Mouse (Mus musculus) CD4-positive, CD25-positive, alpha-beta regulatory T cell, adult 2 months (primary cell): Measurements from ENCODE around the gene Spred2.
A peak's percentile ranks its signal among the peaks of the same experiment; 100 is the strongest.

ENCODE experiments used
- DNase-seq: peaks from one replicate; pipeline ENCODE4 v3.0.0-alpha.2; 2012; ENCODE audit warnings: low read depth, low spot score

Spred2 gene

GRCm38 (mm10) chr11:19952963-19953362 is 28.8 kb downstream of the Spred2 start:
- no peak for DNase-seq

- DNase-seq, result no peak
Observed at GRCm38 (mm10) chr11:19953919-19954318, 29.7 kb downstream of the Spred2 start.

DNA sequence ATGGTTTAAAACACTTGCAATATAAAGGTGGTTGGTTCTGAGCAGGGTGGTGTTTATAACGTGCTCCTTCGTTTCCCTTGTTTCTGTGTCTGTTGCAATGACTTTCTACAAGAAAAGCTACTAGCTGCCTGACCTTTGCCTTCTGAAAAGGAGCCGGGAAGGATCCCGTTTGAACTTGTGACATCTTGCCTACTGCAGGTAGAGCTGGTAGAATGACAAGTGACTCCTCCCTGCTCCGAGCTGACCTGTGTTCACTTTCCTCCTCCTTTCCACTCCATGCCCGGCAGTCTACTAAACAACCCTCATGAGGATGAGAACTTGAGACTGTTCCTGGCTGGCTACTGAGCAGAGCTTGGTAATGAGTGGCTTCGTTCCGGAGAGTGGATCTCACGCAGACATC is 30.9 kb downstream of the Spred2 start:
- no peak for DNase-seq

- no peak for DNase-seq
Observed at GRCm38 (mm10) chr11:19955701-19956100, 31.5 kb downstream of the Spred2 start.

GRCm38 (mm10) chr11:19959006-19959405 is 34.8 kb downstream of the Spred2 start:
- DNase-seq, result no peak

DNA sequence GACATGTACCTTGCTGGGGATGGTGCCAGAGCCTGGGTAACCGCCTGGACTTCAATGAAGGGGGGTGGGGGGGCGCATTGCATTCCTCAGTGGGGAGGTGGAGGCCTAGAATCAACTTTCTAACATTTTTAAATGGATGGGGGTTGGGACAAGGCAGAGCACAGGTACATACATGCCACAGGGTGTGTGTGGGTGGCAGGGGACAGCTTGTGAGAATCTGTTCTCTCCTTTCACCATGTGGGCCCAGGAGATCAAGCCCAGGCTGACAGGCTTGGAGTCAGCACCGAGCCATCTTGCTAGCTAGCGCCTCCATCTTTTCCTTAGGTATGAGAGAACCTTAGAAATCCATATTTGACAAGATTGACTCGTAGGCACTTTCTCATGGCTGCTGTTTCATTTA is 35.7 kb downstream of the Spred2 start:
- no peak for DNase-seq

DNA sequence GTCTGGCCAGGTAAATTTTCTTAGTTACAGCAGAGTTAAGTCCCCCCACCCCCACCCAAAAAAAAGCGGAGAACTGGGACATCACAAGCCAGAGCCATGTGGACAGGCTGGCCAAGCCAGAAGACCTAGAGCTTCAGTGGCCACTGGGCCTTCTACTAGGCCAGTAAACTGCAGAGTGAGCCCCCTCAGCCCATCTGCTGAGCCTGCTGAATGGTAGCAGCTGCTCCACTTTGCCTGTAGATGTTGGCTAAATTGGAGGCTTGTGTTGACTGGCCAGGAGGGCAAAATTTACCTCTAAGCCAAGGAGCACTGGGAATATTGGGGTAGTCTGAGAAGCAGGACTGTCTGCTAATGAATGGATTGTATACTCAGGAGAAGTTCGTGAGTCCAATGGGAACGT is 36.4 kb downstream of the Spred2 start:
- DNase-seq, result no peak

GRCm38 (mm10) chr11:19961088-19961487 is 36.9 kb downstream of the Spred2 start:
- DNase-seq, result no peak

DNA sequence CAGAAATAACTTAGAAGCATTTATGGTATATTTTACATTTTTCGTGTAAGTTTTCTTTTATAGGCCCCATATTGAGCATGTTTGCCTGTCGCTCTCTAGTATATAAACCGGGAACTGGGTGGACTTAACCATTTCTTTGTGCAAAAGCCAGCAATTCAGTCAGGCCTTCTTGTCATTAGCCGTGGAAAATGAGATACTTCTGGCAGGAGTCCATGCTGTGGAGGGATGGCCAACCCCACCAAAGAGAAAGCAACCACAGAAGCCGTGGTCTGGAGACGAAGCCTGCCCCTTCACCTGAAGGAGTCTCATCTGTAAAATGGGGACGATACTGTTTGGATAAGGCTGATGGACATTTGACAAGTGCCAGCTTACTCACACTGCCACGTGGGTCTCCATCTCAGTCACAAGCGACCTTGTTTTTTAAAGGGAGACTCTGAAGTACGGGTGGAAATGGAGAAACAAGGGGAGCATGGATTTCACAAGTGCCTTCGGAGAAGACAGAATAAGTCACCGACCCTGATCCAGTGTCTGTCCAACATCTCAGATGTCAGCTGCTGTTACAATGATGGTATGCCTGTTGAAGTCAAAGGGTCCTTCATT is 37.7 kb downstream of the Spred2 start:
- DNase-seq, result no peak

DNA sequence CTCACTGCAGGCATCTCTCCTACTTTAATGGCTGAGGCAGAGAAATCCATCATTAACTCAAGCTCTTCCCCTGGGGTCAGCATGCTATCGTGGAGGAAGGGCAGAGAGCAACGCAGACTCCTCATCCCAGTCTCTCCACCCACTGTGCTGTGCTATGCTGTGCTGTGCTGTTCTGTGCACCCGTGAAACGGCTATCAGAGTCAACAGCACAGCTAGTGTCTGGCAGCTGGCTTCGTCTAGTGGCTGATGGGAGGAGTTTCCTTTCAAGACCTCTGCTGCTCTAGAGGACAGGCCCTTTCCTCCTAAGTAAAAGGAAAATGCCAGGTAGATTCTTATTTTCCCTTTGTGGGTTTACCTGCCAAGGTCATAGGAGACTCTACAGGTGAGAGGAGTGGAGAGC is 38.6 kb downstream of the Spred2 start:
- DNase-seq, result peak; percentile 65

GRCm38 (mm10) chr11:19963717-19964141 is 39.6 kb downstream of the Spred2 start:
- DNase-seq, result peak; percentile 53

GRCm38 (mm10) chr11:19964333-19964732 is 40.2 kb downstream of the Spred2 start:
- DNase-seq, result no peak

GRCm38 (mm10) chr11:19965037-19965611 is 40.9 kb downstream of the Spred2 start:
- DNase-seq, result peak; percentile 40

DNA sequence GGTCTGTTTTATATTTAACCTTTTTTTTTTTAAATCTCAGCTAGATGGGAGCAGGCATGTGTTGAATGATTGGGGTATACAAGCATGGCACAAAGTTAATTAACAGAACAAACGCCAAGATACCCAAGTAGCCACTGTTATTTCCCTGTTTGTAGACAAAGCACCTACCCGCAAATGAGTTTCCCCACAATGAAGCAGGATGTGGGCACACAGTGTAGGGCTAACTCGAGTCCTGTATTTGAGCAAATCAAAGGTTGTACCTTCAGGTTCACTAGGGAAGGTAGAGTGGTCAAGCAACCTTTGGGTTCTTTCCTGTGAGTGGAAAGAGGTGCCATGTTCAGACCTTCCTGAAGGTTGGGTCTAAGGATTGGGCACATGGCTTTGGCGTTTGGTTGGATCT is 41.5 kb downstream of the Spred2 start:
- peak; percentile 41 for DNase-seq

GRCm38 (mm10) chr11:19966294-19966693 is 42.1 kb downstream of the Spred2 start:
- DNase-seq, result no peak

DNA sequence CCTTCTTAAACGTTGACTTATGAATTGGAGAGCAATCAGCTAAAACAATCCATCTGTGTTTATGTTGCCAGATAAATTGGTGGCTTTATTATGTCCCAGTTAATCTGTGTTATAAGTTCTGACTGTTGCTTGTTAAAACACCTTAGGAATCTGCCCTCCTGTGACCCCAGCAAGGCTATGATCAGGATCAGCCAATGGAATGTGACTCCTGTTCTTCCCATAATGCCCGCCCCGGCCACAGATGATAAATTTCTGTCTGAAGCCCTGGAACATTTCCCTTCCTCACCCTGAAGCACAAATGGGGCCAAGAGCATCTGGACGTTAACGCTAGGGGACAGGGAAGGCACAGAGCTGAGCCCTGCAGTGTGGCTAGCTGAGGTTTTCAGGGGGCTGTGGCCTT is 45.4 kb downstream of the Spred2 start:
- DNase-seq, result no peak

DNA sequence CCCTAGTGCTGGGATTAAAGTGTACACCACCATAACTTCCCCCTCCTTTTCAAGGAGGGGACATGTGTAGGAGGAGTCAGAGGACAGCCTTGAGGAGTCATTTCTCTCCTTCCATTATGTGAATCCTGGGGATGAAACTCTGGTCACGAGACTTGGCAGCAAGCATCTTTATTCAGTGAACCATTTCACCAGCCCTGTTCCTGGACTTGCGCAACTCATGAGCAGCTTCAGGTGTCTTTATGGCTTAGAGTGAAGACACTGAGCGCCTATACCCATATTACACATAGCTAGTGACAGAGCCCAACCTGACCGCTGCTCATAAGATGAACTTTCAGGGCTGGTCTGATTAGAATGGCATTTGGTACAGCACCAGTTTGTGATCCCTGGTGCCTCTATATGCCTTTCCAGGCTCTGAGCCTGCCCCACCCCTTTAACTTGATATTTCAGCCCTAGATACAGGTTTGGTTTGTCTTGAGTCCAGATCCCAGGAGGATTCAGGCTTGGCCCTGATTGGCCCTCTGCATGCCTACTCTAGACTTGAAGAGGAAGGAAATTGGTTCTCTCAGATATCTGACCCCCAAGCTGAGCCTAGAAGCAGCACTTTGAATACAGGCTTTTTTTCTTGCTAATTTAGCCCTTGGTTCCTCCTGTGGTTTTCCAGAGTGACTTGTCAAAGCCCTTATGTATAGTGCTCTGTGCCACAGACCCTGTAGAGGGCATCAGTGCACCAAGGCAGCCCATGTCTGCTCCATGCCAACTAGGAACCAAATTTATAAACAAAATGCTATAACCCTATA is 48.0 kb downstream of the Spred2 start:
- peak; percentile 43 for DNase-seq

- DNase-seq, result no peak
Observed at GRCm38 (mm10) chr11:19973032-19973790, 49.0 kb downstream of the Spred2 start.

- DNase-seq, result no peak
Observed at GRCm38 (mm10) chr11:19976032-19976431, 51.9 kb downstream of the Spred2 start.

- DNase-seq, result no peak
Observed at GRCm38 (mm10) chr11:19977687-19978086, 53.5 kb downstream of the Spred2 start.

DNA sequence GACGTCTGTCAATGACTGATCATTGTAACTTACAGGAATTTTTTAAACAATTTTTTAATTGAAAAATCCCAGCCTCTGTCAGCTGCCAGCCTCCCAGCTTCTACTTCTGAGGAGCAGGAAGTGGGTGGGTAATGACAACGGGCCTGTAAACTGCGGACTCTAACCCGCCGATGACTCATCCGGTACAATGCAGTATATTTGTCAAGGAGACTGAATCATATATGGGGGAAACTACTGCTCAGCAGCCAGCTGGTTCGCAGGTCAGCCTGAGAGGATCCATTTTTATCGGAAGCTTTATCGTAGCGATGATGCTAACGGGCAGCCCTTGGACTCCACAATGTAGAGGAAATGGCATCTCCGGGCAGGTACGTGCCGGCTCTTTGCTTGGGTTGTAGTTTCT is 55.2 kb downstream of the Spred2 start:
- DNase-seq, result peak; percentile 73

- no peak for DNase-seq
Observed at GRCm38 (mm10) chr11:19982113-19982512, 57.9 kb downstream of the Spred2 start.
